Mouse (Mus musculus): Measurements from ENCODE around the gene Gabpa. TPM values are rescaled to one million over a fixed set of nuclear protein-coding genes. Genes with fewer than 3 reads are reported as not detected.
A peak's percentile ranks its signal among the peaks of the same experiment; 100 is the strongest.

Gene Gabpa
- polyA plus RNA-seq, 1 experiment from 2014 or later: 32.0 TPM

GRCm38 (mm10) chr16:84806175-84806574, 28.6 kb upstream of the Gabpa start:
- Histone ChIP-seq H3K4me3 (replicated peaks; ENCODE audit: low read length) (no peak overlapping the region), H3K9ac (ENCODE audit: low read length) (no peak overlapping the region), H3K4me1 (ENCODE audit: control insufficient read depth, insufficient read depth, low read length) (no peaks in the 10 kb centered on the region), H3K27me3 (ENCODE audit: control insufficient read depth, insufficient read depth, low read length) (no peaks in the 10 kb centered on the region), H3K36me3 (ENCODE audit: control insufficient read depth, insufficient read depth, low read length) (no peaks in the 10 kb centered on the region), H3K9me3 (replicated peaks; ENCODE audit: control insufficient read depth, low read length) (no peaks in the 10 kb centered on the region), H3K27ac (ENCODE audit: low read length) (no peak overlapping the region), H3K4me2 (ENCODE audit: low read depth, low read length) (no peak overlapping the region)
- ATAC-seq (ENCODE audit: insufficient read depth, low FRiP score): no peak
- WGBS: 82% methylated on average over 3 of the region's 3 CpGs

GRCm38 (mm10) chr16:84807874-84808273, 26.9 kb upstream of the Gabpa start:
- Histone ChIP-seq H3K9me3 (replicated peaks; ENCODE audit: control insufficient read depth, low read length) (no peaks in the 10 kb centered on the region), H3K27me3 (ENCODE audit: control insufficient read depth, insufficient read depth, low read length) (no peaks in the 10 kb centered on the region), H3K36me3 (ENCODE audit: control insufficient read depth, insufficient read depth, low read length) (no peaks in the 10 kb centered on the region), H3K27ac (ENCODE audit: low read length) (no peak overlapping the region), H3K9ac (ENCODE audit: low read length) (no peak overlapping the region), H3K4me2 (ENCODE audit: low read depth, low read length) (no peak overlapping the region), H3K4me1 (ENCODE audit: control insufficient read depth, insufficient read depth, low read length) (no peaks in the 10 kb centered on the region), H3K4me3 (replicated peaks; ENCODE audit: low read length) (no peak overlapping the region)
- ATAC-seq (ENCODE audit: insufficient read depth, low FRiP score): no peak
- WGBS: 89% methylated on average over 7 of the region's 7 CpGs

GRCm38 (mm10) chr16:84810254-84810653, 24.5 kb upstream of the Gabpa start:
- no peak overlapping the region for H3K4me2 ChIP-seq (ENCODE audit: low read depth, low read length)
- no peak overlapping the region for H3K9ac ChIP-seq (ENCODE audit: low read length)
- no peak overlapping the region for H3K4me3 ChIP-seq (replicated peaks; ENCODE audit: low read length)
- H3K27ac ChIP-seq (ENCODE audit: low read length): no peak overlapping the region
- 76% methylated on average over 1 of the region's 1 CpGs for WGBS
- no peak for ATAC-seq (ENCODE audit: insufficient read depth, low FRiP score)
- no peaks in the 10 kb centered on the region for H3K27me3 ChIP-seq (ENCODE audit: control insufficient read depth, insufficient read depth, low read length)
- H3K4me1 ChIP-seq (ENCODE audit: control insufficient read depth, insufficient read depth, low read length): no peaks in the 10 kb centered on the region
- H3K9me3 ChIP-seq (replicated peaks; ENCODE audit: control insufficient read depth, low read length): no peaks in the 10 kb centered on the region
- H3K36me3 ChIP-seq (ENCODE audit: control insufficient read depth, insufficient read depth, low read length): no peaks in the 10 kb centered on the region

- 70% methylated on average over 8 of the region's 8 CpGs for WGBS
- Histone ChIP-seq H3K4me3 (replicated peaks; ENCODE audit: low read length) (no peak overlapping the region), H3K27me3 (ENCODE audit: control insufficient read depth, insufficient read depth, low read length) (no peaks in the 10 kb centered on the region), H3K4me2 (ENCODE audit: low read depth, low read length) (no peak overlapping the region), H3K36me3 (ENCODE audit: control insufficient read depth, insufficient read depth, low read length) (no peaks in the 10 kb centered on the region), H3K4me1 (ENCODE audit: control insufficient read depth, insufficient read depth, low read length) (no peaks in the 10 kb centered on the region), H3K27ac (ENCODE audit: low read length) (no peak overlapping the region), H3K9ac (ENCODE audit: low read length) (no peak overlapping the region), H3K9me3 (replicated peaks; ENCODE audit: control insufficient read depth, low read length) (no peaks in the 10 kb centered on the region)
- no peak for ATAC-seq (ENCODE audit: insufficient read depth, low FRiP score)
These were observed 20.9 kb upstream of the Gabpa start for GRCm38 (mm10) chr16:84813852-84814251.

- Histone ChIP-seq H3K36me3 (ENCODE audit: control insufficient read depth, insufficient read depth, low read length) (no peaks in the 10 kb centered on the region), H3K4me1 (ENCODE audit: control insufficient read depth, insufficient read depth, low read length) (no peaks in the 10 kb centered on the region)
These were observed 20.2 kb upstream of the Gabpa start for GRCm38 (mm10) chr16:84814511-84814910.

GRCm38 (mm10) chr16:84817423-84817822, 17.3 kb upstream of the Gabpa start:
- H3K36me3 ChIP-seq (ENCODE audit: control insufficient read depth, insufficient read depth, low read length): no peaks in the 10 kb centered on the region
- ATAC-seq (ENCODE audit: insufficient read depth, low FRiP score): no peak
- no peak overlapping the region for H3K9ac ChIP-seq (ENCODE audit: low read length)
- H3K4me2 ChIP-seq (ENCODE audit: low read depth, low read length): no peak overlapping the region
- H3K4me3 ChIP-seq (replicated peaks; ENCODE audit: low read length): no peak overlapping the region
- H3K4me1 ChIP-seq (ENCODE audit: control insufficient read depth, insufficient read depth, low read length): no peaks in the 10 kb centered on the region
- H3K9me3 ChIP-seq (replicated peaks; ENCODE audit: control insufficient read depth, low read length): no peaks in the 10 kb centered on the region
- no peak overlapping the region for H3K27ac ChIP-seq (ENCODE audit: low read length)
- 36% methylated on average over 7 of the region's 7 CpGs for WGBS
- H3K27me3 ChIP-seq (ENCODE audit: control insufficient read depth, insufficient read depth, low read length): no peaks in the 10 kb centered on the region

More at GRCm38 (mm10) chr16:84814511-84814910, 20.2 kb upstream of the Gabpa start:
- ATAC-seq (ENCODE audit: insufficient read depth, low FRiP score): no peak
- no peak overlapping the region for H3K9ac ChIP-seq (ENCODE audit: low read length)
- no peak overlapping the region for H3K4me2 ChIP-seq (ENCODE audit: low read depth, low read length)
- H3K27me3 ChIP-seq (ENCODE audit: control insufficient read depth, insufficient read depth, low read length): no peaks in the 10 kb centered on the region
- no peak overlapping the region for H3K4me3 ChIP-seq (replicated peaks; ENCODE audit: low read length)
- H3K27ac ChIP-seq (ENCODE audit: low read length): no peak overlapping the region
- no peaks in the 10 kb centered on the region for H3K9me3 ChIP-seq (replicated peaks; ENCODE audit: control insufficient read depth, low read length)
- WGBS: 73% methylated on average over 8 of the region's 8 CpGs

GRCm38 (mm10) chr16:84825009-84825408, 9.7 kb upstream of the Gabpa start:
- no peaks in the 10 kb centered on the region for H3K27me3 ChIP-seq (ENCODE audit: control insufficient read depth, insufficient read depth, low read length)
- no peaks in the 10 kb centered on the region for H3K9me3 ChIP-seq (replicated peaks; ENCODE audit: control insufficient read depth, low read length)
- H3K4me3 ChIP-seq (replicated peaks; ENCODE audit: low read length): no peak overlapping the region
- 60% methylated on average over 6 of the region's 6 CpGs for WGBS
- 0 out of 2 replicates have a peak overlapping the region, but pooled peaks have one; percentile 15 for H3K4me2 ChIP-seq (ENCODE audit: low read depth, low read length)
- H3K4me1 ChIP-seq (ENCODE audit: control insufficient read depth, insufficient read depth, low read length): 0 out of 2 replicates have a peak, but pooled peaks cover 4% of the 10 kb centered on the region
- H3K27ac ChIP-seq (ENCODE audit: low read length): peak overlapping the region; percentile 84
- H3K9ac ChIP-seq (ENCODE audit: low read length): no peak overlapping the region
- peak; percentile 94 for ATAC-seq (ENCODE audit: insufficient read depth, low FRiP score)
- H3K36me3 ChIP-seq (ENCODE audit: control insufficient read depth, insufficient read depth, low read length): 0 out of 2 replicates have a peak, but pooled peaks cover 19% of the 10 kb centered on the region

- Histone ChIP-seq H3K36me3 (ENCODE audit: control insufficient read depth, insufficient read depth, low read length) (0 out of 2 replicates have a peak, but pooled peaks cover 24% of the 10 kb centered on the region), H3K9me3 (replicated peaks; ENCODE audit: control insufficient read depth, low read length) (no peaks in the 10 kb centered on the region), H3K4me1 (ENCODE audit: control insufficient read depth, insufficient read depth, low read length) (peaks cover 18% of the 10 kb centered on the region), H3K4me2 (ENCODE audit: low read depth, low read length) (no peak overlapping the region), H3K4me3 (replicated peaks; ENCODE audit: low read length) (no peak overlapping the region), H3K9ac (ENCODE audit: low read length) (no peak overlapping the region), H3K27me3 (ENCODE audit: control insufficient read depth, insufficient read depth, low read length) (no peaks in the 10 kb centered on the region), H3K27ac (ENCODE audit: low read length) (no peak overlapping the region; the same call in 1 of the 2 replicates)
- 73% methylated on average over 5 of the region's 5 CpGs for WGBS
- ATAC-seq (ENCODE audit: insufficient read depth, low FRiP score): no peak
These were observed 3.0 kb upstream of the Gabpa start for GRCm38 (mm10) chr16:84831696-84832095.

GRCm38 (mm10) chr16:84832736-84833135, 2.0 kb upstream of the Gabpa start:
- Histone ChIP-seq H3K36me3 (ENCODE audit: control insufficient read depth, insufficient read depth, low read length) (0 out of 2 replicates have a peak, but pooled peaks cover 18% of the 10 kb centered on the region), H3K27me3 (ENCODE audit: control insufficient read depth, insufficient read depth, low read length) (no peaks in the 10 kb centered on the region), H3K4me2 (ENCODE audit: low read depth, low read length) (no peak overlapping the region), H3K9ac (ENCODE audit: low read length) (no peak overlapping the region), H3K9me3 (replicated peaks; ENCODE audit: control insufficient read depth, low read length) (no peaks in the 10 kb centered on the region), H3K4me1 (ENCODE audit: control insufficient read depth, insufficient read depth, low read length) (peaks cover 21% of the 10 kb centered on the region), H3K4me3 (replicated peaks; ENCODE audit: low read length) (no peak overlapping the region), H3K27ac (ENCODE audit: low read length) (no peak overlapping the region)
- ATAC-seq (ENCODE audit: insufficient read depth, low FRiP score): no peak
- 96% methylated on average over 5 of the region's 5 CpGs for WGBS
